14 mouse cellular contexts compared by ENCODE assay signal in the genomic region with DNA sequence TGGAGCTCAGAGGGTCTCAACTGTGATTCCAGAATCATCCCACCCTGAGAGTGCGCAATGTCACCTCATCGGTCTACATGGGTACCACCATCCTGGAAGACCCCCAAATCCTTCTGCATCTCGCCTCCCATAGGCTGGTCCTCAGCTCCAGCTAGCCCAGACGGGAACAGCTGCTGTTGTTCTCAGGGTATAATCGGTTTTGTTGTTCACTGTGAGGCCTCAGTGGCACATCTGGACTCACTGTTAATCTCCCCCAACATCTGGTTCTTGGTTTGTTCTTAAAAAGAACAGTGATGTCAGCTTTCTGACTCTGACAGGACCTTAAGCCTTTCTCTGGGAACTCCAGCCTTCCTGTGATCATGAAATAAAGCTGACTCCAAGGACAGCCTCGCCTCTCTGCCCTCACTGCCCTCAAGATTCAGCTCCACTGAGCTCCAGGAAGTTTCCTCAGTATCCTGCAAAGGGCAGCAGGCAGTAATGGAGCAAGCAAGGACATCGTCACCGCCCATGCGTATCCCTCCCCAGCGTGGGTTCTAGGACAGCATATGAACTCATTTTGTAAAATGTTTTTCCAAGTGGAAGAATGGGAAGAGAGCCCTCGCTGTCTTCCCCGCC. TPM values are rescaled to one million over a fixed set of nuclear protein-coding genes. Genes with fewer than 3 reads are reported as not detected.
DNase-seq lines count a peak whose midpoint lies in the region; ATAC-seq and TF ChIP-seq lines count a peak whose summit lies in the region.
"Had no signal": no experiment of that assay in that cellular context is flagged by ENCODE, and none has a peak within 500 bp of the region (broad histone marks: within the 10 kb centered on the region; RNA-seq: fewer than 3 reads in every experiment).

No protein-coding gene starts in this region.

- H3K9ac ChIP-seq in lung, postnatal 0 days (replicated peaks; ENCODE audit: low read depth) = no peak overlapping the region
- no peak overlapping the region for H3K9ac ChIP-seq in midbrain, embryonic 13.5 days (replicated peaks)
- H3K9ac ChIP-seq: forebrain, postnatal 0 days; lung, embryonic 14.5 days had no signal

- no peak for TF ChIP-seq EP300 in lung, postnatal 0 days (IDR thresholded peaks at IDR 0.05)

- peak; percentile 43 for ATAC-seq in lung, postnatal 0 days
- no peak for ATAC-seq in midbrain, embryonic 13.5 days
- ATAC-seq: forebrain, postnatal 0 days had no signal

- H3K4me3 ChIP-seq in lung, postnatal 0 days (ENCODE audit: low read depth, low read length) = no peak overlapping the region
- H3K4me3 ChIP-seq in midbrain, embryonic 13.5 days (replicated peaks) = no peak overlapping the region

- 63% methylated on average over 12 of the region's 12 CpGs for WGBS in lung, postnatal 0 days
- 59% methylated on average over 12 of the region's 12 CpGs for WGBS in midbrain, embryonic 13.5 days

- no peaks in the 10 kb centered on the region for H3K36me3 ChIP-seq in lung, postnatal 0 days (ENCODE audit: insufficient read depth, low read length)
- H3K36me3 ChIP-seq in midbrain, embryonic 13.5 days = no peaks in the 10 kb centered on the region

- H3K4me2 ChIP-seq in lung, postnatal 0 days (replicated peaks; ENCODE audit: low read depth, low read length) = no peak overlapping the region
- no peak overlapping the region for H3K4me2 ChIP-seq in midbrain, embryonic 13.5 days (replicated peaks)
- H3K4me2 ChIP-seq: lung, embryonic 14.5 days; midbrain, embryonic 11.5 days had no signal

- no peak for TF ChIP-seq CTCF in lung, postnatal 0 days (IDR thresholded peaks at IDR 0.05)

- no peaks in the 10 kb centered on the region for H3K27me3 ChIP-seq in lung, postnatal 0 days (replicated peaks; ENCODE audit: insufficient read depth, low read length)
- no peaks in the 10 kb centered on the region for H3K27me3 ChIP-seq in midbrain, embryonic 13.5 days

- H3K4me1 ChIP-seq in lung, postnatal 0 days (ENCODE audit: insufficient read depth, low read depth, low read length) = peaks cover 6% of the 10 kb centered on the region; the same call in 1 of the 2 replicates
- no peaks in the 10 kb centered on the region for H3K4me1 ChIP-seq in midbrain, embryonic 13.5 days (replicated peaks)

- H3K9me3 ChIP-seq in lung, postnatal 0 days (ENCODE audit: low read length) = no peaks in the 10 kb centered on the region
- H3K9me3 ChIP-seq in midbrain, embryonic 13.5 days = no peaks in the 10 kb centered on the region

- DNase-seq in embryo, embryonic 10 days (ENCODE audit: low spot score) = peak; percentile 23
- DNase-seq in embryo, embryonic 9.5 days (ENCODE audit: extremely low spot score) = no peak
- peak; percentile 52 for DNase-seq in lung, postnatal 0 days (ENCODE audit: low spot score)
- no peak for DNase-seq in lung, adult 18-20 months
- DNase-seq in kidney, postnatal 36 days = peak; percentile 26 to 38
- no peak for DNase-seq in right cerebral cortex, postnatal 4 days
- no peak for DNase-seq in urinary bladder, postnatal 4 days (ENCODE audit: low spot score in 2 of 2)
- DNase-seq: cerebellum, adult 2 months; forebrain, postnatal 0 days; layer of hippocampus, adult 9-11 months; lung, embryonic 14.5 days; spleen, adult 18-20 months had no signal

- no peak overlapping the region for H3K27ac ChIP-seq in lung, postnatal 0 days (ENCODE audit: low read length)
- H3K27ac ChIP-seq in midbrain, embryonic 13.5 days = no peak overlapping the region

RNA-seq across cellular contexts. Expression of gene Prf1, which starts 11.2 kb away (rescaled TPM):
- polyA plus RNA-seq in lung, postnatal 0 days (2015; fragmentation: Nextera tagmentation; extraction: Ambion mirVana) = 0.08 and 0.17 TPM in 2 replicates
- not detected in 2 replicates for polyA plus RNA-seq in midbrain, embryonic 13.5 days (2015; fragmentation: Nextera tagmentation; extraction: Ambion mirVana)
- polyA plus RNA-seq: cerebellum, adult 2 months; forebrain, postnatal 0 days; lung, embryonic 14.5 days had no signal

RNA-seq across cellular contexts. Expression of gene Adamts14, which starts 35.6 kb away (rescaled TPM):
- 1.5 and 1.8 TPM in 2 replicates for polyA plus RNA-seq in lung, postnatal 0 days (2015; fragmentation: Nextera tagmentation; extraction: Ambion mirVana)
- polyA plus RNA-seq in midbrain, embryonic 13.5 days (2015; fragmentation: Nextera tagmentation; extraction: Ambion mirVana) = 0.24 and 0.28 TPM in 2 replicates

Comparison
In these comparisons a context has a peak if more than half of its experiments do, and no peak if none do; other contexts are left out.
1. DNase-seq: peak in embryo, embryonic 10 days (single experiment), lung, postnatal 0 days (single experiment) and kidney, postnatal 36 days (2 of 2); none in embryo, embryonic 9.5 days (single experiment), lung, adult 18-20 months (0 of 2), right cerebral cortex, postnatal 4 days (single experiment) and urinary bladder, postnatal 4 days (0 of 2).